Mouse (Mus musculus): Measurements from ENCODE around the gene Nfya. TPM values are rescaled to one million over a fixed set of nuclear protein-coding genes. Genes with fewer than 3 reads are reported as not detected.

Gene Nfya
- polyA plus RNA-seq, 1 experiment from 2014 or later, result 16.3 TPM

- Histone ChIP-seq H3K36me3 (ENCODE audit: control insufficient read depth, insufficient read depth, low read length) (no peaks in the 10 kb centered on the region), H3K4me1 (ENCODE audit: control insufficient read depth, insufficient read depth, low read length) (no peaks in the 10 kb centered on the region; the same call in 1 of the 2 replicates), H3K9ac (replicated peaks; ENCODE audit: low read depth, low read length) (no peak overlapping the region), H3K27me3 (ENCODE audit: control insufficient read depth, insufficient read depth, low read length) (no peaks in the 10 kb centered on the region), H3K4me2 (ENCODE audit: low read depth, low read length) (no peak overlapping the region), H3K4me3 (ENCODE audit: low read depth, low read length) (no peak overlapping the region), H3K27ac (ENCODE audit: low read depth, low read length) (no peak overlapping the region), H3K9me3 (ENCODE audit: control insufficient read depth, low read length) (no peaks in the 10 kb centered on the region)
- no peak for ATAC-seq (ENCODE audit: low read depth)
- 79% methylated on average over 20 of the region's 20 CpGs for WGBS
Observed at GRCm38 (mm10) chr17:48433006-48433655, 23.4 kb upstream of the Nfya start.

GRCm38 (mm10) chr17:48432158-48432980 is 22.7 kb upstream of the Nfya start, which contains the start of gene Apobec2:
Apobec2 (minus strand) TSS chr17:48432930.
- H3K4me3 ChIP-seq (ENCODE audit: low read depth, low read length), result no peak within 1 kb of the TSS
- H3K27me3 ChIP-seq (ENCODE audit: control insufficient read depth, insufficient read depth, low read length), result no peaks in the 10 kb centered on the region
- H3K27ac ChIP-seq (ENCODE audit: low read depth, low read length), result no peak within 1 kb of the TSS
- H3K9ac ChIP-seq (replicated peaks; ENCODE audit: low read depth, low read length), result no peak within 1 kb of the TSS
- 74% methylated on average over 16 of the region's 16 CpGs for whole genome bisulfite sequencing
- H3K9me3 ChIP-seq (ENCODE audit: control insufficient read depth, low read length), result no peaks in the 10 kb centered on the region
- ATAC-seq (ENCODE audit: low read depth), result no peak
- H3K4me1 ChIP-seq (ENCODE audit: control insufficient read depth, insufficient read depth, low read length), result no peaks in the 10 kb centered on the region
- no peak within 1 kb of the TSS for H3K4me2 ChIP-seq (ENCODE audit: low read depth, low read length)
- no peaks in the 10 kb centered on the region for H3K36me3 ChIP-seq (ENCODE audit: control insufficient read depth, insufficient read depth, low read length)

GRCm38 (mm10) chr17:48431054-48431453 is 21.3 kb upstream of the Nfya start:
- Histone ChIP-seq H3K4me1 (ENCODE audit: control insufficient read depth, insufficient read depth, low read length) (no peaks in the 10 kb centered on the region), H3K9me3 (ENCODE audit: control insufficient read depth, low read length) (no peaks in the 10 kb centered on the region), H3K9ac (replicated peaks; ENCODE audit: low read depth, low read length) (no peak overlapping the region), H3K4me2 (ENCODE audit: low read depth, low read length) (no peak overlapping the region), H3K4me3 (ENCODE audit: low read depth, low read length) (no peak overlapping the region), H3K27me3 (ENCODE audit: control insufficient read depth, insufficient read depth, low read length) (no peaks in the 10 kb centered on the region), H3K36me3 (ENCODE audit: control insufficient read depth, insufficient read depth, low read length) (no peaks in the 10 kb centered on the region), H3K27ac (ENCODE audit: low read depth, low read length) (no peak overlapping the region)
- ATAC-seq (ENCODE audit: low read depth), result no peak
- 70% methylated on average over 5 of the region's 5 CpGs for WGBS

- Histone ChIP-seq H3K9me3 (ENCODE audit: control insufficient read depth, low read length) (no peaks in the 10 kb centered on the region), H3K36me3 (ENCODE audit: control insufficient read depth, insufficient read depth, low read length) (no peaks in the 10 kb centered on the region), H3K4me3 (ENCODE audit: low read depth, low read length) (no peak overlapping the region), H3K4me1 (ENCODE audit: control insufficient read depth, insufficient read depth, low read length) (no peaks in the 10 kb centered on the region), H3K9ac (replicated peaks; ENCODE audit: low read depth, low read length) (no peak overlapping the region), H3K4me2 (ENCODE audit: low read depth, low read length) (no peak overlapping the region), H3K27me3 (ENCODE audit: control insufficient read depth, insufficient read depth, low read length) (no peaks in the 10 kb centered on the region), H3K27ac (ENCODE audit: low read depth, low read length) (no peak overlapping the region)
- 66% methylated on average over 5 of the region's 5 CpGs for WGBS
- ATAC-seq (ENCODE audit: low read depth), result no peak
Observed at GRCm38 (mm10) chr17:48430394-48430793, 20.7 kb upstream of the Nfya start.

GRCm38 (mm10) chr17:48427852-48428530 is 18.3 kb upstream of the Nfya start:
- 64% methylated on average over 11 of the region's 11 CpGs for WGBS
- no peak overlapping the region for H3K27ac ChIP-seq (ENCODE audit: low read depth, low read length)
- no peaks in the 10 kb centered on the region for H3K36me3 ChIP-seq (ENCODE audit: control insufficient read depth, insufficient read depth, low read length)
- no peak for ATAC-seq (ENCODE audit: low read depth)
- no peaks in the 10 kb centered on the region for H3K4me1 ChIP-seq (ENCODE audit: control insufficient read depth, insufficient read depth, low read length)
- H3K9ac ChIP-seq (replicated peaks; ENCODE audit: low read depth, low read length), result no peak overlapping the region
- no peak overlapping the region for H3K4me3 ChIP-seq (ENCODE audit: low read depth, low read length)
- H3K4me2 ChIP-seq (ENCODE audit: low read depth, low read length), result no peak overlapping the region
- H3K27me3 ChIP-seq (ENCODE audit: control insufficient read depth, insufficient read depth, low read length), result no peaks in the 10 kb centered on the region
- H3K9me3 ChIP-seq (ENCODE audit: control insufficient read depth, low read length), result no peaks in the 10 kb centered on the region

- Histone ChIP-seq H3K4me1 (ENCODE audit: control insufficient read depth, insufficient read depth, low read length) (no peaks in the 10 kb centered on the region), H3K4me2 (ENCODE audit: low read depth, low read length) (no peak overlapping the region), H3K9me3 (ENCODE audit: control insufficient read depth, low read length) (no peaks in the 10 kb centered on the region), H3K9ac (replicated peaks; ENCODE audit: low read depth, low read length) (no peak overlapping the region), H3K36me3 (ENCODE audit: control insufficient read depth, insufficient read depth, low read length) (no peaks in the 10 kb centered on the region), H3K4me3 (ENCODE audit: low read depth, low read length) (no peak overlapping the region), H3K27ac (ENCODE audit: low read depth, low read length) (no peak overlapping the region), H3K27me3 (ENCODE audit: control insufficient read depth, insufficient read depth, low read length) (no peaks in the 10 kb centered on the region)
- no peak for ATAC-seq (ENCODE audit: low read depth)
- 77% methylated on average over 13 of the region's 13 CpGs for WGBS
Observed at GRCm38 (mm10) chr17:48426991-48427750, 17.5 kb upstream of the Nfya start.

GRCm38 (mm10) chr17:48425823-48426612 is 16.3 kb upstream of the Nfya start:
- Histone ChIP-seq H3K4me3 (ENCODE audit: low read depth, low read length) (no peak overlapping the region), H3K27me3 (ENCODE audit: control insufficient read depth, insufficient read depth, low read length) (no peaks in the 10 kb centered on the region), H3K27ac (ENCODE audit: low read depth, low read length) (no peak overlapping the region), H3K4me1 (ENCODE audit: control insufficient read depth, insufficient read depth, low read length) (no peaks in the 10 kb centered on the region), H3K9me3 (ENCODE audit: control insufficient read depth, low read length) (no peaks in the 10 kb centered on the region), H3K9ac (replicated peaks; ENCODE audit: low read depth, low read length) (no peak overlapping the region), H3K4me2 (ENCODE audit: low read depth, low read length) (no peak overlapping the region), H3K36me3 (ENCODE audit: control insufficient read depth, insufficient read depth, low read length) (no peaks in the 10 kb centered on the region)
- WGBS, result 48% methylated on average over 9 of the region's 9 CpGs
- ATAC-seq (ENCODE audit: low read depth), result no peak

- no peak for ATAC-seq (ENCODE audit: low read depth)
- Histone ChIP-seq H3K4me1 (ENCODE audit: control insufficient read depth, insufficient read depth, low read length) (no peaks in the 10 kb centered on the region), H3K4me2 (ENCODE audit: low read depth, low read length) (no peak overlapping the region), H3K4me3 (ENCODE audit: low read depth, low read length) (no peak overlapping the region), H3K27me3 (ENCODE audit: control insufficient read depth, insufficient read depth, low read length) (no peaks in the 10 kb centered on the region), H3K36me3 (ENCODE audit: control insufficient read depth, insufficient read depth, low read length) (no peaks in the 10 kb centered on the region), H3K9me3 (ENCODE audit: control insufficient read depth, low read length) (no peaks in the 10 kb centered on the region), H3K9ac (replicated peaks; ENCODE audit: low read depth, low read length) (no peak overlapping the region), H3K27ac (ENCODE audit: low read depth, low read length) (no peak overlapping the region)
- WGBS, result 92% methylated on average over 9 of the region's 9 CpGs
Observed at GRCm38 (mm10) chr17:48424237-48424636, 14.5 kb upstream of the Nfya start.

Data from neural tube, embryonic 14.5 days (tissue).